Mouse (Mus musculus) limb, embryonic 11.5 days (tissue): Measurements from ENCODE around the gene Brd4. TPM values are rescaled to one million over a fixed set of nuclear protein-coding genes. Genes with fewer than 3 reads are reported as not detected.

Source experiments
- ATAC-seq: fragments of 200-750 bp; cut with Nextera tagmentation; 2 replicates; pipeline ENCODE4 v1.8.0; 2017; ENCODE audit warnings: low read depth; ENCODE audit not compliant: insufficient number of reproducible peaks, low FRiP score, low TSS enrichment
- DNase-seq: peaks from one replicate; pipeline ENCODE4 v3.0.0-alpha.2; 2015; ENCODE audit warnings: low spot score
- H3K27ac ChIP-seq: fragments of 300-500 bp; sonication (generic); replicated peaks from 2 replicates; pipeline ENCODE4 v1.5.1; 2014; ENCODE audit warnings: low read depth, mild to moderate bottlenecking, low read length
- H3K27me3 ChIP-seq: fragments of 300-500 bp; sonication (generic); 2 replicates; pipeline ENCODE4 v1.6.1; 2014; ENCODE audit warnings: mild to moderate bottlenecking, low read length, mixed read lengths; ENCODE audit not compliant: control insufficient read depth, insufficient read depth
- H3K36me3 ChIP-seq: fragments of 300-500 bp; sonication (generic); 2 replicates; pipeline ENCODE4 v1.6.1; 2014; ENCODE audit warnings: mild to moderate bottlenecking, low read length, moderate library complexity, mixed read lengths; ENCODE audit not compliant: control insufficient read depth, insufficient read depth
- H3K4me1 ChIP-seq: fragments of 300-500 bp; sonication (generic); 2 replicates; pipeline ENCODE4 v1.6.1; 2014; ENCODE audit warnings: low read length, mixed read lengths; ENCODE audit not compliant: control insufficient read depth, insufficient read depth
- H3K4me2 ChIP-seq: fragments of 300-500 bp; sonication (generic); 2 replicates; pipeline ENCODE4 v1.6.1; 2014; ENCODE audit warnings: low read depth, mild to moderate bottlenecking, moderate library complexity; ENCODE audit not compliant: severe bottlenecking
- H3K4me3 ChIP-seq: fragments of 300-500 bp; sonication (generic); 2 replicates; pipeline ENCODE4 v1.5.1; 2014; ENCODE audit warnings: low read depth, low read length
- H3K9ac ChIP-seq: fragments of 300-500 bp; sonication (generic); 2 replicates; pipeline ENCODE4 v1.6.1; 2014; ENCODE audit warnings: mild to moderate bottlenecking, low read length
- H3K9me3 ChIP-seq: fragments of 300-500 bp; sonication (generic); 2 replicates; pipeline ENCODE4 v1.6.1; 2016; ENCODE audit warnings: low read length; ENCODE audit not compliant: control insufficient read depth
- WGBS: fragments of 180-500 bp; shearing (Covaris S2); extraction: QIAGEN DNeasy Blood & Tissue Kit; methylation state at CpG from one replicate; pipeline ENCODE4 v1.1.7; 2014; 5-methylcytosine and 5-hydroxymethylcytosine counted together
- polyA plus RNA-seq: library from polyadenylated mRNA; unstranded; fragments of >200 nt; fragmentation: Nextera tagmentation; extraction: Ambion mirVana; gene quantifications from 2 replicates; pipeline ENCODE4 v1.2.1, GENCODE M21; 2014

Gene Brd4
- polyA plus RNA-seq, 1 experiment from 2014 or later, result 124 TPM

- no peak for ATAC-seq
- no peaks in the 10 kb centered on the region for H3K4me1 ChIP-seq
Measured at GRCm38 (mm10) chr17:32209752-32210151, 74.8 kb downstream of the Brd4 start.

GRCm38 (mm10) chr17:32209144-32209543 is 75.4 kb downstream of the Brd4 start:
- ATAC-seq (no peak), DNase-seq (peak; percentile 55)
- H3K4me1 ChIP-seq, result no peaks in the 10 kb centered on the region
- no peak overlapping the region for H3K4me3 ChIP-seq
- peaks cover 49% of the 10 kb centered on the region for H3K36me3 ChIP-seq
- H3K9me3 ChIP-seq, result no peaks in the 10 kb centered on the region
- WGBS, result 64% methylated on average over 6 of the region's 6 CpGs
- no peak overlapping the region for H3K27ac ChIP-seq
- H3K9ac ChIP-seq, result no peak overlapping the region
- no peak overlapping the region for H3K4me2 ChIP-seq
- H3K27me3 ChIP-seq, result no peaks in the 10 kb centered on the region

More at GRCm38 (mm10) chr17:32209752-32210151, 74.8 kb downstream of the Brd4 start:
- no peak overlapping the region for H3K4me3 ChIP-seq
- H3K9me3 ChIP-seq, result no peaks in the 10 kb centered on the region
- peaks cover 47% of the 10 kb centered on the region for H3K36me3 ChIP-seq
- no peak overlapping the region for H3K27ac ChIP-seq
- no peak overlapping the region for H3K9ac ChIP-seq
- no peak overlapping the region for H3K4me2 ChIP-seq
- 68% methylated on average over 3 of the region's 3 CpGs for WGBS
- DNase-seq, result peak; percentile 76
- no peaks in the 10 kb centered on the region for H3K27me3 ChIP-seq

GRCm38 (mm10) chr17:32207586-32208245 is 76.8 kb downstream of the Brd4 start:
- ATAC-seq, result no peak
- Histone ChIP-seq H3K4me3 (no peak overlapping the region), H3K27ac (no peak overlapping the region), H3K27me3 (no peaks in the 10 kb centered on the region), H3K9ac (no peak overlapping the region), H3K4me1 (no peaks in the 10 kb centered on the region), H3K9me3 (no peaks in the 10 kb centered on the region), H3K4me2 (no peak overlapping the region), H3K36me3 (peaks cover 51% of the 10 kb centered on the region)
- DNase-seq, result no peak
- 83% methylated on average over 5 of the region's 5 CpGs for WGBS

- H3K27me3 ChIP-seq, result no peaks in the 10 kb centered on the region
- ATAC-seq, result no peak
- H3K4me3 ChIP-seq, result no peak overlapping the region
- no peak overlapping the region for H3K9ac ChIP-seq
- H3K4me1 ChIP-seq, result no peaks in the 10 kb centered on the region
- no peak overlapping the region for H3K27ac ChIP-seq
- H3K4me2 ChIP-seq, result no peak overlapping the region
- 97% methylated on average over 3 of the region's 3 CpGs for WGBS
- no peak for DNase-seq
- peaks cover 49% of the 10 kb centered on the region for H3K36me3 ChIP-seq
- H3K9me3 ChIP-seq, result no peaks in the 10 kb centered on the region
Measured at GRCm38 (mm10) chr17:32205345-32205744, 79.2 kb downstream of the Brd4 start.

- H3K9me3 ChIP-seq, result no peaks in the 10 kb centered on the region
- H3K9ac ChIP-seq, result no peak overlapping the region
- no peak for ATAC-seq
- no peaks in the 10 kb centered on the region for H3K27me3 ChIP-seq
- 91% methylated on average over 3 of the region's 3 CpGs for WGBS
- peaks cover 59% of the 10 kb centered on the region for H3K36me3 ChIP-seq
- H3K4me2 ChIP-seq, result no peak overlapping the region
- no peak overlapping the region for H3K27ac ChIP-seq
- DNase-seq, result no peak
- no peaks in the 10 kb centered on the region for H3K4me1 ChIP-seq
- no peak overlapping the region for H3K4me3 ChIP-seq
Measured at GRCm38 (mm10) chr17:32202972-32203371, 81.5 kb downstream of the Brd4 start.

GRCm38 (mm10) chr17:32201086-32201485 is 83.4 kb downstream of the Brd4 start:
- Histone ChIP-seq H3K27ac (no peak overlapping the region), H3K9me3 (no peaks in the 10 kb centered on the region), H3K4me1 (no peaks in the 10 kb centered on the region), H3K27me3 (no peaks in the 10 kb centered on the region), H3K9ac (no peak overlapping the region), H3K4me2 (no peak overlapping the region), H3K4me3 (no peak overlapping the region), H3K36me3 (peaks cover 64% of the 10 kb centered on the region)
- ATAC-seq (no peak), DNase-seq (no peak)
- WGBS, result 86% methylated on average over 3 of the region's 5 CpGs

- H3K27ac ChIP-seq, result no peak overlapping the region
- ATAC-seq (no peak), DNase-seq (no peak)
- no peaks in the 10 kb centered on the region for H3K9me3 ChIP-seq
- no peak overlapping the region for H3K4me2 ChIP-seq
- no peak overlapping the region for H3K4me3 ChIP-seq
- peaks cover 69% of the 10 kb centered on the region for H3K36me3 ChIP-seq
- no peaks in the 10 kb centered on the region for H3K27me3 ChIP-seq
- 97% methylated on average over 2 of the region's 2 CpGs for WGBS
- H3K9ac ChIP-seq, result no peak overlapping the region
- no peaks in the 10 kb centered on the region for H3K4me1 ChIP-seq
Measured at GRCm38 (mm10) chr17:32199796-32200195, 84.7 kb downstream of the Brd4 start.

- H3K9me3 ChIP-seq, result no peaks in the 10 kb centered on the region
- 93% methylated on average over 14 of the region's 14 CpGs for WGBS
- H3K36me3 ChIP-seq, result peaks cover 50% of the 10 kb centered on the region
- H3K9ac ChIP-seq, result no peak overlapping the region
- ATAC-seq (no peak), DNase-seq (no peak)
- H3K27ac ChIP-seq, result no peak overlapping the region
- H3K4me2 ChIP-seq, result no peak overlapping the region
- no peaks in the 10 kb centered on the region for H3K27me3 ChIP-seq
- H3K4me3 ChIP-seq, result no peak overlapping the region
- no peaks in the 10 kb centered on the region for H3K4me1 ChIP-seq
Measured at GRCm38 (mm10) chr17:32197156-32197555, 87.4 kb downstream of the Brd4 start.

GRCm38 (mm10) chr17:32195725-32196124 is 88.8 kb downstream of the Brd4 start:
- H3K27me3 ChIP-seq, result no peaks in the 10 kb centered on the region
- WGBS, result 93% methylated on average over 5 of the region's 5 CpGs
- H3K9me3 ChIP-seq, result no peaks in the 10 kb centered on the region
- H3K27ac ChIP-seq, result no peak overlapping the region
- ATAC-seq (no peak), DNase-seq (no peak)
- no peak overlapping the region for H3K4me2 ChIP-seq
- no peaks in the 10 kb centered on the region for H3K4me1 ChIP-seq
- H3K9ac ChIP-seq, result no peak overlapping the region
- no peak overlapping the region for H3K4me3 ChIP-seq
- H3K36me3 ChIP-seq, result peaks cover 39% of the 10 kb centered on the region
